Comparison of ENCODE assay signal across 29 mouse cellular contexts in genomic region chr3:95408852-95409251, GRCm38 (mm10). TPM values are rescaled to one million over a fixed set of nuclear protein-coding genes. Genes with fewer than 3 reads are reported as not detected.
DNase-seq lines count a peak whose midpoint lies in the region; TF ChIP-seq lines count a peak whose summit lies in the region.
"Had no signal": no experiment of that assay in that cellular context is flagged by ENCODE, and none has a peak within 500 bp of the region (broad histone marks: within the 10 kb centered on the region; RNA-seq: fewer than 3 reads in every experiment).

No protein-coding gene starts in this region.

- no peaks in the 10 kb centered on the region for H3K79me2 ChIP-seq in MEL (ENCODE audit: control insufficient read depth, insufficient read depth, low read length, poor library complexity)

- no peak for TF ChIP-seq POLR2A in MEL (IDR thresholded peaks at IDR 0.05; ENCODE audit: control insufficient read depth in 1 of 2, insufficient read depth in 1 of 2, low read depth in 1 of 2, low read length in 2 of 2, poor library complexity in 1 of 2)

- H3K27me3 ChIP-seq in MEL (ENCODE audit: control insufficient read depth in 1 of 2, insufficient read depth in 2 of 2, low read length in 2 of 2): no peaks in the 10 kb centered on the region
- H3K27me3 ChIP-seq: embryonic facial prominence, embryonic 12.5 days; forebrain, embryonic 13.5 days; forebrain, embryonic 15.5 days had no signal

- TF ChIP-seq CTCF in layer of hippocampus, adult 2 months (conservative IDR thresholded peaks at IDR 0.05): 0 out of 2 replicates have a peak, but pooled peaks have one; percentile 17
- peak in 2 of 3 experiments; percentile 30 to 54; a peak in 4 of 6 replicates for TF ChIP-seq CTCF in MEL (IDR thresholded peaks at IDR 0.05 in 2 of 3, conservative IDR thresholded peaks at IDR 0.05 in 1 of 3; ENCODE audit: control insufficient read depth in 1 of 3, insufficient read depth in 1 of 3, low read depth in 2 of 3, low read length in 3 of 3, poor library complexity in 1 of 3, severe bottlenecking in 1 of 3)

- no peak overlapping the region for H3K27ac ChIP-seq in layer of hippocampus, adult 2 months
- H3K27ac ChIP-seq in MEL (ENCODE audit: control insufficient read depth, low read depth, low read length): no peak overlapping the region
- H3K27ac ChIP-seq: embryonic facial prominence, embryonic 10.5 days; embryonic facial prominence, embryonic 12.5 days; forebrain, embryonic 13.5 days; forebrain, embryonic 15.5 days had no signal

- H3K36me3 ChIP-seq in MEL (ENCODE audit: control insufficient read depth in 1 of 2, insufficient read depth in 2 of 2, low read length in 2 of 2): peaks cover 0 to 4% of the 10 kb centered on the region in 2 experiments; a peak in 2 of 4 replicates
- H3K36me3 ChIP-seq: embryonic facial prominence, embryonic 10.5 days; embryonic facial prominence, embryonic 12.5 days; forebrain, embryonic 15.5 days; G1E had no signal

- no peak overlapping the region for H3K4me3 ChIP-seq in layer of hippocampus, adult 2 months
- no peak overlapping the region for H3K4me3 ChIP-seq in MEL (ENCODE audit: control insufficient read depth in 1 of 2, insufficient read depth in 1 of 2, low read depth in 2 of 2, low read length in 2 of 2)
- H3K4me3 ChIP-seq: embryonic facial prominence, embryonic 10.5 days; embryonic facial prominence, embryonic 12.5 days; forebrain, embryonic 13.5 days; forebrain, embryonic 15.5 days had no signal

- peaks cover 0 to 11% of the 10 kb centered on the region in 2 experiments; a peak in 2 of 4 replicates for H3K4me1 ChIP-seq in MEL (ENCODE audit: control insufficient read depth in 1 of 2, insufficient read depth in 2 of 2, low read length in 2 of 2)
- H3K4me1 ChIP-seq: embryonic facial prominence, embryonic 10.5 days; embryonic facial prominence, embryonic 12.5 days; forebrain, embryonic 13.5 days; forebrain, embryonic 15.5 days had no signal

- no peak for DNase-seq in layer of hippocampus, adult 2 months (ENCODE audit: low spot score in 2 of 2)
- no peak for DNase-seq in layer of hippocampus, postnatal 36 days
- DNase-seq in 3134 (ENCODE audit: extremely low read depth, insufficient read length, low spot score) (peak; percentile 46), 3T3-L1 (ENCODE audit: low read depth, low spot score) (peak; percentile 42), MEL (ENCODE audit: low read depth, low spot score) (no peak)
- no peak for DNase-seq in heart, postnatal 4 days
- no peak for DNase-seq in embryo, embryonic 9.5 days (ENCODE audit: extremely low spot score)
- no peak for DNase-seq in cerebellum, postnatal 36 days
- DNase-seq: adrenal gland, adult 2 months; adrenal gland, postnatal 10 days; adrenal gland, postnatal 25 days; cerebellum, adult 11 months; cerebellum, adult 2 months; cerebellum, adult 9-10 months; cerebellum, postnatal 10 days; cerebellum, postnatal 25 days; embryo, embryonic 11 days; forebrain, postnatal 0 days had no signal

- no peaks in the 10 kb centered on the region for H3K9me3 ChIP-seq in MEL (replicated peaks; ENCODE audit: insufficient read depth, low read length)
- H3K9me3 ChIP-seq: embryonic facial prominence, embryonic 10.5 days; embryonic facial prominence, embryonic 12.5 days; forebrain, embryonic 13.5 days; forebrain, embryonic 15.5 days; G1E had no signal

- H3K9ac ChIP-seq in MEL (ENCODE audit: control insufficient read depth, low read depth, low read length, poor library complexity, severe bottlenecking): no peak overlapping the region
- H3K9ac ChIP-seq: embryonic facial prominence, embryonic 12.5 days; forebrain, embryonic 13.5 days; forebrain, embryonic 15.5 days; forebrain, postnatal 0 days had no signal

- peak; percentile 51 for TF ChIP-seq RAD21 in MEL (IDR thresholded peaks at IDR 0.05; ENCODE audit: low read depth, low read length)

- no peak for TF ChIP-seq EP300 in MEL (IDR thresholded peaks at IDR 0.05; ENCODE audit: low read depth in 1 of 2, low read length in 2 of 2)

TF ChIP-seq in MEL, 35 proteins besides CTCF, POLR2A, EP300 and RAD21:
- peak; percentile 54 for TF ChIP-seq SMC3 (IDR thresholded peaks at IDR 0.05; ENCODE audit: low read depth, low read length)
- TF ChIP-seq ZC3H11A (IDR thresholded peaks at IDR 0.05; ENCODE audit: low read depth, low read length): peak; percentile 37; the same call in 1 of the 2 replicates
- TF ChIP-seq CHD1 (IDR thresholded peaks at IDR 0.05; ENCODE audit: low read depth, low read length): no peak
- peak; percentile 74; the same call in 1 of the 2 replicates for TF ChIP-seq MYC (IDR thresholded peaks at IDR 0.05; ENCODE audit: low read depth, low read length)

RNA-seq across cellular contexts. Expression of gene 4930558C23Rik, which starts 6.2 kb away (rescaled TPM):
- total RNA-seq in layer of hippocampus, adult 2 months (2021): not detected
- total RNA-seq in layer of hippocampus, postnatal 36 days (2021): not detected
- not detected in 2 replicates for total RNA-seq in MEL (2012; rRNA removed)
- polyA plus RNA-seq in MEL (2012; ENCODE audit: insufficient read depth in 1 of 2, insufficient read length in 2 of 2, low read depth in 1 of 2, low replicate concordance in 2 of 2, missing spikeins in 1 of 2): not detected
- total RNA-seq in heart, postnatal 4 days (2021): not detected
- total RNA-seq: adrenal gland, adult 2 months; adrenal gland, postnatal 10 days; adrenal gland, postnatal 25 days; adrenal gland, postnatal 4 days; common myeloid progenitor, adult 5-6 weeks; forebrain, postnatal 0 days; G1E had no signal
- polyA plus RNA-seq: adrenal gland, adult 2 months; brain, embryonic 14.5 days; C2C12; cerebellum, adult 2 months; embryonic facial prominence, embryonic 10.5 days; embryonic facial prominence, embryonic 12.5 days; embryonic facial prominence, embryonic 14.5 days; forebrain, embryonic 11.5 days; forebrain, embryonic 13.5 days; forebrain, embryonic 15.5 days; forebrain, postnatal 0 days; G1E had no signal

RNA-seq across cellular contexts. Expression of gene Arnt, which starts 25.3 kb away (rescaled TPM):
- 10 to 100 TPM; 36.0 to 45.1 TPM for total RNA-seq in layer of hippocampus, adult 2 months (2021)
- 10 to 100 TPM; 36.3 to 44.3 TPM for total RNA-seq in layer of hippocampus, postnatal 36 days (2021)
- total RNA-seq in MEL (2012; rRNA removed): 16.4 and 22.2 TPM in 2 replicates
- polyA plus RNA-seq in MEL (2012; ENCODE audit: insufficient read depth in 1 of 2, insufficient read length in 2 of 2, low read depth in 1 of 2, low replicate concordance in 2 of 2, missing spikeins in 1 of 2): 10 to 100 TPM; 62.4 to 90.7 TPM
- 10 to 100 TPM; 55.9 to 57.4 TPM for total RNA-seq in heart, postnatal 4 days (2021)

RNA-seq across cellular contexts. Expression of gene Setdb1, which starts 51.9 kb away (rescaled TPM):
- 10 to 100 TPM; 37.7 to 39.2 TPM for total RNA-seq in layer of hippocampus, adult 2 months (2021)
- 10 to 100 TPM; 36.0 to 40.2 TPM for total RNA-seq in layer of hippocampus, postnatal 36 days (2021)
- total RNA-seq in MEL (2012; rRNA removed): 91.0 and 101 TPM in 2 replicates
- polyA plus RNA-seq in MEL (2012; ENCODE audit: insufficient read depth in 1 of 2, insufficient read length in 2 of 2, low read depth in 1 of 2, low replicate concordance in 2 of 2, missing spikeins in 1 of 2): 100 to 1,000 TPM in 1 of 2 experiments, not detected in 1; 116 TPM
- 10 to 100 TPM; 18.3 to 19.2 TPM for total RNA-seq in heart, postnatal 4 days (2021)

Comparison
In these comparisons a context has a peak if more than half of its experiments do, and no peak if none do; other contexts are left out.
1. DNase-seq: peak in 3134 (single experiment) and 3T3-L1 (single experiment); none in layer of hippocampus, adult 2 months (0 of 2), layer of hippocampus, postnatal 36 days (0 of 2), MEL (single experiment), heart, postnatal 4 days (single experiment), embryo, embryonic 9.5 days (single experiment) and cerebellum, postnatal 36 days (0 of 2).